Mouse (Mus musculus): ENCODE measurements around the gene Cdh23.

GRCm38 (mm10) chr10:60735737-60736136, 39.4 kb upstream of the Cdh23 start:
- TF ChIP-seq MAFK (IDR thresholded peaks at IDR 0.05; ENCODE audit: insufficient read depth, low read depth, low read length) = no peak
- TF ChIP-seq ZNF384 (IDR thresholded peaks at IDR 0.05; ENCODE audit: low read depth, low read length) = no peak
- TF ChIP-seq ZC3H11A (IDR thresholded peaks at IDR 0.05; ENCODE audit: borderline replicate concordance, low read depth, low read length) = no peak
